Mouse (Mus musculus): ENCODE measurements around the gene Anapc15. TPM values are rescaled to one million over a fixed set of nuclear protein-coding genes. Genes with fewer than 3 reads are reported as not detected.
A peak's percentile ranks its signal among the peaks of the same experiment; 100 is the strongest.

Gene Anapc15
- polyA plus RNA-seq, 1 experiment from 2014 or later = 66.3 TPM

- Histone ChIP-seq H3K9ac (ENCODE audit: low read depth, low read length) (no peak overlapping the region), H3K4me3 (ENCODE audit: low read length) (no peak overlapping the region), H3K27ac (ENCODE audit: low read length) (no peak overlapping the region), H3K36me3 (ENCODE audit: control insufficient read depth, insufficient read depth, low read length) (no peaks in the 10 kb centered on the region), H3K9me3 (ENCODE audit: control insufficient read depth, low read length) (no peaks in the 10 kb centered on the region), H3K4me2 (ENCODE audit: low read depth, low read length) (no peak overlapping the region), H3K27me3 (replicated peaks; ENCODE audit: control insufficient read depth, insufficient read depth, low read length) (no peaks in the 10 kb centered on the region), H3K4me1 (ENCODE audit: control insufficient read depth, insufficient read depth, low read length) (no peaks in the 10 kb centered on the region)
- 88% methylated on average over 6 of the region's 6 CpGs for WGBS
- ATAC-seq = no peak
Measured at GRCm38 (mm10) chr7:101886274-101886673, 22.8 kb downstream of the Anapc15 start.

- ATAC-seq = no peak
- Histone ChIP-seq H3K9ac (ENCODE audit: low read depth, low read length) (no peak overlapping the region), H3K36me3 (ENCODE audit: control insufficient read depth, insufficient read depth, low read length) (no peaks in the 10 kb centered on the region), H3K9me3 (ENCODE audit: control insufficient read depth, low read length) (no peaks in the 10 kb centered on the region), H3K27me3 (replicated peaks; ENCODE audit: control insufficient read depth, insufficient read depth, low read length) (no peaks in the 10 kb centered on the region), H3K27ac (ENCODE audit: low read length) (no peak overlapping the region), H3K4me1 (ENCODE audit: control insufficient read depth, insufficient read depth, low read length) (no peaks in the 10 kb centered on the region), H3K4me2 (ENCODE audit: low read depth, low read length) (no peak overlapping the region), H3K4me3 (ENCODE audit: low read length) (no peak overlapping the region)
- WGBS = 84% methylated on average over 4 of the region's 4 CpGs
Measured at GRCm38 (mm10) chr7:101888460-101888859, 24.9 kb downstream of the Anapc15 start.

DNA sequence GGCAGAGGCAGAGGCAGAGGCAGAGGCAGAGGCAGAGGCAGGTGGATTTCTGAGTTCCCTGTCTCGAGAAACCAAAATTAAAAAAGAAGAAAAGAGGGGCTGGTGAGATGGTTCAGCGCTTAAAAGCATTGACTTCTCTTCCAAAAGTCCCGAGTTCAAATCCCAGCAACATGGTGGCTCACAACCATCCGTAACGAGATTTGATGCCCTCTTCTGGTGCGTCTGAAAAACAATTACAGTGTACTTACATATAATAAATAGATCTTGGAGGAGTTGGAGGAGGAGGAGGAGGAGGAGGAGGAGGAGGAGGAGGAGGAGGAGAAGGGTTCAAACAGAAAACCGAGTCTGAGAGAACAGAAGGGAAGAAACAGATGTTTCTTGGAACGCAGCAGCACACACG is 32.2 kb downstream of the Anapc15 start:
- Histone ChIP-seq H3K4me3 (ENCODE audit: low read length) (peak overlapping the region; percentile 67), H3K36me3 (ENCODE audit: control insufficient read depth, insufficient read depth, low read length) (no peaks in the 10 kb centered on the region), H3K9me3 (ENCODE audit: control insufficient read depth, low read length) (no peaks in the 10 kb centered on the region), H3K9ac (ENCODE audit: low read depth, low read length) (peak overlapping the region; percentile 60), H3K4me2 (ENCODE audit: low read depth, low read length) (peak overlapping the region; percentile 39), H3K27me3 (replicated peaks; ENCODE audit: control insufficient read depth, insufficient read depth, low read length) (no peaks in the 10 kb centered on the region), H3K4me1 (ENCODE audit: control insufficient read depth, insufficient read depth, low read length) (no peaks in the 10 kb centered on the region; the same call in 1 of the 2 replicates), H3K27ac (ENCODE audit: low read length) (peak overlapping the region; percentile 56)
- peak; percentile 4 for ATAC-seq
- WGBS = 30% methylated on average over 9 of the region's 9 CpGs

- Histone ChIP-seq H3K27me3 (replicated peaks; ENCODE audit: control insufficient read depth, insufficient read depth, low read length) (no peaks in the 10 kb centered on the region), H3K9ac (ENCODE audit: low read depth, low read length) (peak overlapping the region; percentile 69), H3K4me1 (ENCODE audit: control insufficient read depth, insufficient read depth, low read length) (no peaks in the 10 kb centered on the region; the same call in 1 of the 2 replicates), H3K4me3 (ENCODE audit: low read length) (peak overlapping the region; percentile 67), H3K9me3 (ENCODE audit: control insufficient read depth, low read length) (no peaks in the 10 kb centered on the region), H3K36me3 (ENCODE audit: control insufficient read depth, insufficient read depth, low read length) (no peaks in the 10 kb centered on the region), H3K27ac (ENCODE audit: low read length) (peak overlapping the region; percentile 87), H3K4me2 (ENCODE audit: low read depth, low read length) (peak overlapping the region; percentile 61)
- under 1% methylated on average over 57 of the region's 57 CpGs for WGBS
- peak; percentile 99 for ATAC-seq
Measured at GRCm38 (mm10) chr7:101896104-101897066, 32.9 kb downstream of the Anapc15 start.

DNA sequence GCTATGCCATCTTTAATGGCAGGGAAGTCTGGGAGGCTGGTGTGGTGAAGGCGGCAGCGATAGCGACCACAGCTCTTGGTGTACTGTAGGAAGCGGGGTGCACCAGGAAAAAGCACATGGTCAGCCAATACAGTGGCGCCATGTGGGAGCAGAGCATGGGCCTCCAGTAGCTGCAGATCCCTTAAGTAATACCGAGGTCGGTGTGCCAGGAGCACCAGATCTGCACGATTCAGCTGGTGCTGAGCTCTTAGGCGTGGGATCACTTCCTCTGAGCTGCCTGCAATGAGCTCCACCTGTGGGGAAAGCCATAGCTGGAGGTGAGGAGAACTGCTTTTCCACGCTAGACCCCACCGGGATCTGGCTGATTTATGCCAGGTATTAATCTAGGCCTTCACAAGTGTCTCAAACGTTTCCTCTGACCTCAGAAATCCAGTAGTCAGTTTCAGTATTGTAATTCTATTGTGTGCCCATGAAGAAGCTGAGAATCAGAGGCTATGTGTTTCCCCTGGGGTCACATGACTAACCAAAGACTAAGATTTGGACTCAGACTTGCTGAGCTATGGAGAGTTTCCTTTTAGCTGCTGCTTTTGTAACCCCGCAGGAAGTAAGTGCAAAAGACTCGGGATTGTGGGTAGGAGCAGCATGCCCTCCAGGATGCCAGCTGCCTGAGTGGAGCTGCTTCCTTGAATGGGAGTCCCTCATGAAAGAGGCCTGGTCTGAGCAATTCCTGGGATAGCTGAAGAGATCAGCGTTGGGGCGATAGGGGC is 37.0 kb downstream of the Anapc15 start:
- no peak for ATAC-seq
- H3K9ac ChIP-seq (ENCODE audit: low read depth, low read length) = peak overlapping the region; percentile 14; the same call in 1 of the 2 replicates
- no peak overlapping the region for H3K27ac ChIP-seq (ENCODE audit: low read length)
- peaks cover 4% of the 10 kb centered on the region for H3K4me1 ChIP-seq (ENCODE audit: control insufficient read depth, insufficient read depth, low read length)
- H3K9me3 ChIP-seq (ENCODE audit: control insufficient read depth, low read length) = no peaks in the 10 kb centered on the region
- no peak overlapping the region for H3K4me3 ChIP-seq (ENCODE audit: low read length)
- no peaks in the 10 kb centered on the region for H3K36me3 ChIP-seq (ENCODE audit: control insufficient read depth, insufficient read depth, low read length)
- H3K4me2 ChIP-seq (ENCODE audit: low read depth, low read length) = no peak overlapping the region
- H3K27me3 ChIP-seq (replicated peaks; ENCODE audit: control insufficient read depth, insufficient read depth, low read length) = no peaks in the 10 kb centered on the region
- 93% methylated on average over 16 of the region's 16 CpGs for WGBS

GRCm38 (mm10) chr7:101901969-101902368 is 38.5 kb downstream of the Anapc15 start:
- Histone ChIP-seq H3K4me2 (ENCODE audit: low read depth, low read length) (no peak overlapping the region), H3K27ac (ENCODE audit: low read length) (no peak overlapping the region), H3K4me1 (ENCODE audit: control insufficient read depth, insufficient read depth, low read length) (peaks cover 9% of the 10 kb centered on the region), H3K9ac (ENCODE audit: low read depth, low read length) (no peak overlapping the region), H3K27me3 (replicated peaks; ENCODE audit: control insufficient read depth, insufficient read depth, low read length) (no peaks in the 10 kb centered on the region), H3K4me3 (ENCODE audit: low read length) (no peak overlapping the region), H3K36me3 (ENCODE audit: control insufficient read depth, insufficient read depth, low read length) (no peaks in the 10 kb centered on the region), H3K9me3 (ENCODE audit: control insufficient read depth, low read length) (no peaks in the 10 kb centered on the region)
- no peak for ATAC-seq
- WGBS = 93% methylated on average over 10 of the region's 10 CpGs

DNA sequence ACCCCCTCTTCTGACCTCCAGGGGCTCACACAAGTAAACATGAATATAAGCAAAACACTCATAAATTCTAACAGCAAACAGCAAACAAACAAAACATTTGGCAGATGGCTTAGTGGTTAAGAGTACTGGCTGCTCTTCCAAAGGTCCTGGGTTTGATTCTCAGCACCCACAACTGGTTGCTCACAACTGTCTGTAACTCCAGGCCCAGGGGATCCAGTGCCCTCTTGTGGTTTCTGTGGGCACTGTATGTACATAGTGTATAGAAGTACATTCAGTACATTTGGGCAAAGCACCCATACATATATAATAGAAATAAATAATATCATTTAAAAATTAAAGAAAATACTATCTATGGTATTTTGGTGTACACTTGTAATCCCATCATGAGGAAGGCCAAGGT is 39.3 kb downstream of the Anapc15 start:
- Histone ChIP-seq H3K4me2 (ENCODE audit: low read depth, low read length) (no peak overlapping the region), H3K9ac (ENCODE audit: low read depth, low read length) (no peak overlapping the region), H3K4me1 (ENCODE audit: control insufficient read depth, insufficient read depth, low read length) (peaks cover 14% of the 10 kb centered on the region), H3K27ac (ENCODE audit: low read length) (no peak overlapping the region), H3K9me3 (ENCODE audit: control insufficient read depth, low read length) (no peaks in the 10 kb centered on the region), H3K36me3 (ENCODE audit: control insufficient read depth, insufficient read depth, low read length) (no peaks in the 10 kb centered on the region), H3K27me3 (replicated peaks; ENCODE audit: control insufficient read depth, insufficient read depth, low read length) (no peaks in the 10 kb centered on the region), H3K4me3 (ENCODE audit: low read length) (no peak overlapping the region)
- no peak for ATAC-seq

GRCm38 (mm10) chr7:101905561-101906286 is 42.2 kb downstream of the Anapc15 start, which contains the start of gene Lamtor1:
TSS of gene Lamtor1 (plus strand) at chr7:101905904.
- Histone ChIP-seq H3K36me3 (ENCODE audit: control insufficient read depth, insufficient read depth, low read length) (peaks cover 6% of the 10 kb centered on the region), H3K9ac (ENCODE audit: low read depth, low read length) (peak within 1 kb of the TSS; percentile 95), H3K27ac (ENCODE audit: low read length) (peak within 1 kb of the TSS; percentile 99), H3K4me3 (ENCODE audit: low read length) (peak within 1 kb of the TSS; percentile 91), H3K4me2 (ENCODE audit: low read depth, low read length) (peak within 1 kb of the TSS; percentile 68), H3K4me1 (ENCODE audit: control insufficient read depth, insufficient read depth, low read length) (peaks cover 21% of the 10 kb centered on the region), H3K9me3 (ENCODE audit: control insufficient read depth, low read length) (no peaks in the 10 kb centered on the region), H3K27me3 (replicated peaks; ENCODE audit: control insufficient read depth, insufficient read depth, low read length) (no peaks in the 10 kb centered on the region)
- under 1% methylated on average over 61 of the region's 61 CpGs for WGBS
- peak; percentile 97 for ATAC-seq

- peak within 1 kb of the TSS; percentile 91 for H3K4me3 ChIP-seq (ENCODE audit: low read length)
- WGBS = 9% methylated on average over 11 of the region's 11 CpGs
- peak within 1 kb of the TSS; percentile 68 for H3K4me2 ChIP-seq (ENCODE audit: low read depth, low read length)
- no peaks in the 10 kb centered on the region for H3K9me3 ChIP-seq (ENCODE audit: control insufficient read depth, low read length)
- peaks cover 21% of the 10 kb centered on the region for H3K4me1 ChIP-seq (ENCODE audit: control insufficient read depth, insufficient read depth, low read length)
- no peak for ATAC-seq
- H3K36me3 ChIP-seq (ENCODE audit: control insufficient read depth, insufficient read depth, low read length) = peaks cover 9% of the 10 kb centered on the region
- peak within 1 kb of the TSS; percentile 95 for H3K9ac ChIP-seq (ENCODE audit: low read depth, low read length)
- H3K27ac ChIP-seq (ENCODE audit: low read length) = peak within 1 kb of the TSS; percentile 99
- no peaks in the 10 kb centered on the region for H3K27me3 ChIP-seq (replicated peaks; ENCODE audit: control insufficient read depth, insufficient read depth, low read length)
Measured at GRCm38 (mm10) chr7:101906287-101906681, 42.8 kb downstream of the Anapc15 start, which contains the start of gene Tomt. TSS of gene Tomt (minus strand) at chr7:101906359.
